Mouse (Mus musculus) kidney, adult 2 months (tissue): ENCODE results near the gene Adar.

Experiments
- CTCF ChIP-seq: fragments of 200-500 bp; conservative IDR thresholded peaks from 2 replicates; pipeline ENCODE4 v1.5.1; 2011; ENCODE audit warnings: low read depth, mild to moderate bottlenecking, control low read depth, low read length, moderate library complexity, mixed read lengths; ENCODE audit not compliant: insufficient read depth, insufficient read length
- POLR2A ChIP-seq: fragments of 200-500 bp; IDR thresholded peaks from one replicate; pipeline ENCODE4 v1.6.1; 2011; ENCODE audit warnings: low read depth, low read length, control low read depth

GRCm38 (mm10) chr3:89802876-89803275 is 88.1 kb downstream of the Adar start:
- TF ChIP-seq CTCF (no peak), POLR2A (no peak)
